Mouse (Mus musculus) liver, postnatal 0 days (tissue): Measurements from ENCODE around the gene Minos1.

Source experiments
- CTCF ChIP-seq: sonication (generic); IDR thresholded peaks from 2 replicates; pipeline ENCODE4 v1.5.1; 2016; ENCODE audit warnings: antibody characterized with exemption, low read depth
- EP300 ChIP-seq: IDR thresholded peaks from 2 replicates; pipeline ENCODE4 v1.6.1; 2016; ENCODE audit warnings: antibody characterized with exemption, low read depth, mild to moderate bottlenecking

GRCm38 (mm10) chr4:139086037-139086436, 44.9 kb downstream of the Minos1 start:
- TF ChIP-seq CTCF (peak; percentile 93), EP300 (no peak)
